Mouse (Mus musculus): ENCODE data around the gene Mad2l2. TPM values are rescaled to one million over a fixed set of nuclear protein-coding genes. Genes with fewer than 3 reads are reported as not detected.

Mad2l2 gene
- 37.9 and 38.0 TPM in 2 replicates for polyA plus RNA-seq (2015; fragmentation: Nextera tagmentation; extraction: Ambion mirVana)

GRCm38 (mm10) chr4:148130133-148130532, at the start of gene Mad2l2:
Mad2l2 (plus strand) TSS chr4:148130384.
- Histone ChIP-seq H3K4me1 (peaks cover 7% of the 10 kb centered on the region; the same call in 1 of the 2 replicates), H3K27ac (no peak within 1 kb of the TSS), H3K27me3 (replicated peaks) (peaks cover 54% of the 10 kb centered on the region), H3K9me3 (no peaks in the 10 kb centered on the region), H3K4me2 (peak within 1 kb of the TSS; percentile 99), H3K9ac (peak within 1 kb of the TSS; percentile 34), H3K36me3 (no peaks in the 10 kb centered on the region), H3K4me3 (replicated peaks) (peak within 1 kb of the TSS; percentile 61)
- WGBS, result 1% methylated on average over 18 of the region's 18 CpGs
- ATAC-seq (ENCODE audit: insufficient read depth, low FRiP score, low read depth), result no peak

- Histone ChIP-seq H3K27me3 (replicated peaks) (no peaks in the 10 kb centered on the region), H3K4me3 (replicated peaks) (no peak overlapping the region), H3K4me1 (peaks cover 17% of the 10 kb centered on the region), H3K27ac (no peak overlapping the region), H3K36me3 (peaks cover 7% of the 10 kb centered on the region; the same call in 1 of the 2 replicates), H3K9me3 (no peaks in the 10 kb centered on the region), H3K4me2 (no peak overlapping the region), H3K9ac (no peak overlapping the region)
- 84% methylated on average over 1 of the region's 1 CpGs for WGBS
- ATAC-seq (ENCODE audit: insufficient read depth, low FRiP score, low read depth), result no peak
Observed at GRCm38 (mm10) chr4:148080597-148080973, 49.6 kb upstream of the Mad2l2 start.

GRCm38 (mm10) chr4:148081201-148081600, 49.0 kb upstream of the Mad2l2 start:
- WGBS, result 90% methylated on average over 10 of the region's 10 CpGs
- no peak for ATAC-seq (ENCODE audit: insufficient read depth, low FRiP score, low read depth)
- H3K9ac ChIP-seq, result no peak overlapping the region

GRCm38 (mm10) chr4:148082257-148083044, 47.7 kb upstream of the Mad2l2 start:
- no peak overlapping the region for H3K9ac ChIP-seq
- H3K27me3 ChIP-seq (replicated peaks), result no peaks in the 10 kb centered on the region
- no peak overlapping the region for H3K27ac ChIP-seq
- H3K4me2 ChIP-seq, result no peak overlapping the region
- H3K4me1 ChIP-seq, result peaks cover 23% of the 10 kb centered on the region
- peaks cover 7% of the 10 kb centered on the region; the same call in 1 of the 2 replicates for H3K36me3 ChIP-seq
- 49% methylated on average over 12 of the region's 12 CpGs for WGBS
- H3K9me3 ChIP-seq, result no peaks in the 10 kb centered on the region
- ATAC-seq (ENCODE audit: insufficient read depth, low FRiP score, low read depth), result no peak
- no peak overlapping the region for H3K4me3 ChIP-seq (replicated peaks)

More at GRCm38 (mm10) chr4:148081201-148081600, 49.0 kb upstream of the Mad2l2 start:
- H3K36me3 ChIP-seq, result peaks cover 7% of the 10 kb centered on the region; the same call in 1 of the 2 replicates
- H3K27ac ChIP-seq, result no peak overlapping the region
- no peak overlapping the region for H3K4me2 ChIP-seq
- H3K27me3 ChIP-seq (replicated peaks), result no peaks in the 10 kb centered on the region
- H3K9me3 ChIP-seq, result no peaks in the 10 kb centered on the region
- H3K4me3 ChIP-seq (replicated peaks), result no peak overlapping the region
- peaks cover 17% of the 10 kb centered on the region for H3K4me1 ChIP-seq

GRCm38 (mm10) chr4:148083176-148083899, 46.8 kb upstream of the Mad2l2 start:
- no peak for ATAC-seq (ENCODE audit: insufficient read depth, low FRiP score, low read depth)
- H3K36me3 ChIP-seq, result peaks cover 7% of the 10 kb centered on the region; the same call in 1 of the 2 replicates
- H3K27ac ChIP-seq, result no peak overlapping the region
- WGBS, result 49% methylated on average over 21 of the region's 21 CpGs
- peaks cover 26% of the 10 kb centered on the region for H3K4me1 ChIP-seq
- no peak overlapping the region for H3K4me3 ChIP-seq (replicated peaks)
- no peak overlapping the region for H3K9ac ChIP-seq
- no peaks in the 10 kb centered on the region for H3K9me3 ChIP-seq
- no peaks in the 10 kb centered on the region for H3K27me3 ChIP-seq (replicated peaks)
- no peak overlapping the region for H3K4me2 ChIP-seq

- no peaks in the 10 kb centered on the region for H3K27me3 ChIP-seq (replicated peaks)
- H3K36me3 ChIP-seq, result peaks cover 4% of the 10 kb centered on the region; the same call in 1 of the 2 replicates
- no peak overlapping the region for H3K4me2 ChIP-seq
- H3K4me3 ChIP-seq (replicated peaks), result no peak overlapping the region
- H3K9me3 ChIP-seq, result no peaks in the 10 kb centered on the region
- no peak for ATAC-seq (ENCODE audit: insufficient read depth, low FRiP score, low read depth)
- H3K4me1 ChIP-seq, result peaks cover 26% of the 10 kb centered on the region
- H3K27ac ChIP-seq, result no peak overlapping the region
- H3K9ac ChIP-seq, result no peak overlapping the region
- 21% methylated on average over 8 of the region's 8 CpGs for WGBS
Observed at GRCm38 (mm10) chr4:148084261-148084714, 45.9 kb upstream of the Mad2l2 start.

GRCm38 (mm10) chr4:148085131-148085906, 44.9 kb upstream of the Mad2l2 start:
- Histone ChIP-seq H3K27me3 (replicated peaks) (no peaks in the 10 kb centered on the region), H3K9ac (0 out of 2 replicates have a peak overlapping the region, but pooled peaks have one; percentile 10), H3K36me3 (peaks cover 4% of the 10 kb centered on the region; the same call in 1 of the 2 replicates), H3K4me3 (replicated peaks) (no peak overlapping the region), H3K9me3 (no peaks in the 10 kb centered on the region), H3K4me1 (peaks cover 26% of the 10 kb centered on the region), H3K4me2 (no peak overlapping the region), H3K27ac (no peak overlapping the region)
- WGBS, result 45% methylated on average over 10 of the region's 10 CpGs
- no peak for ATAC-seq (ENCODE audit: insufficient read depth, low FRiP score, low read depth)

- Histone ChIP-seq H3K4me3 (replicated peaks) (no peak overlapping the region), H3K27me3 (replicated peaks) (no peaks in the 10 kb centered on the region), H3K27ac (no peak overlapping the region), H3K9me3 (no peaks in the 10 kb centered on the region), H3K4me2 (no peak overlapping the region), H3K9ac (no peak overlapping the region), H3K4me1 (peaks cover 26% of the 10 kb centered on the region), H3K36me3 (peaks cover 3% of the 10 kb centered on the region; the same call in 1 of the 2 replicates)
- 74% methylated on average over 3 of the region's 3 CpGs for WGBS
- ATAC-seq (ENCODE audit: insufficient read depth, low FRiP score, low read depth), result no peak
Observed at GRCm38 (mm10) chr4:148085907-148086305, 44.3 kb upstream of the Mad2l2 start.

- WGBS, result 4% methylated on average over 30 of the region's 30 CpGs
- Histone ChIP-seq H3K4me3 (replicated peaks) (peak overlapping the region; percentile 78), H3K36me3 (no peaks in the 10 kb centered on the region), H3K4me1 (peaks cover 26% of the 10 kb centered on the region), H3K4me2 (peak overlapping the region; percentile 74), H3K9ac (peak overlapping the region; percentile 66), H3K27ac (peak overlapping the region; percentile 61), H3K9me3 (no peaks in the 10 kb centered on the region), H3K27me3 (replicated peaks) (no peaks in the 10 kb centered on the region)
- peak; percentile 52 for ATAC-seq (ENCODE audit: insufficient read depth, low FRiP score, low read depth)
Observed at GRCm38 (mm10) chr4:148087091-148087906, 42.9 kb upstream of the Mad2l2 start.

GRCm38 (mm10) chr4:148087907-148088527, 42.2 kb upstream of the Mad2l2 start, which contains the start of gene Agtrap:
Agtrap (minus strand) TSS chr4:148088031.
- peak; percentile 90 for ATAC-seq (ENCODE audit: insufficient read depth, low FRiP score, low read depth)
- H3K4me3 ChIP-seq (replicated peaks), result peak within 1 kb of the TSS; percentile 78
- H3K36me3 ChIP-seq, result no peaks in the 10 kb centered on the region
- 6% methylated on average over 34 of the region's 34 CpGs for WGBS
- no peaks in the 10 kb centered on the region for H3K9me3 ChIP-seq
- peak within 1 kb of the TSS; percentile 66 for H3K9ac ChIP-seq
- no peaks in the 10 kb centered on the region for H3K27me3 ChIP-seq (replicated peaks)
- H3K4me1 ChIP-seq, result peaks cover 26% of the 10 kb centered on the region
- peak within 1 kb of the TSS; percentile 61 for H3K27ac ChIP-seq
- peak within 1 kb of the TSS; percentile 74 for H3K4me2 ChIP-seq

Measured in stomach, embryonic 15.5 days (tissue).